Mouse (Mus musculus) brain, embryonic 14.5 days (tissue): Measurements from ENCODE around the gene Elmod1.

Experiments
- CTCF ChIP-seq: fragments of 200-500 bp; IDR thresholded peaks from 2 replicates; pipeline ENCODE4 v1.5.1; 2012; ENCODE audit warnings: inconsistent platforms, mild to moderate bottlenecking, moderate library complexity, borderline replicate concordance; ENCODE audit not compliant: insufficient read depth, insufficient read length; ENCODE audit errors: extremely low read depth
- POLR2A ChIP-seq: fragments of 200-500 bp; IDR thresholded peaks from 2 replicates; pipeline ENCODE4 v1.6.1; 2012; ENCODE audit warnings: mild to moderate bottlenecking, inconsistent platforms, borderline replicate concordance; ENCODE audit not compliant: poor library complexity, insufficient read depth, insufficient read length, severe bottlenecking; ENCODE audit errors: extremely low read depth

DNA sequence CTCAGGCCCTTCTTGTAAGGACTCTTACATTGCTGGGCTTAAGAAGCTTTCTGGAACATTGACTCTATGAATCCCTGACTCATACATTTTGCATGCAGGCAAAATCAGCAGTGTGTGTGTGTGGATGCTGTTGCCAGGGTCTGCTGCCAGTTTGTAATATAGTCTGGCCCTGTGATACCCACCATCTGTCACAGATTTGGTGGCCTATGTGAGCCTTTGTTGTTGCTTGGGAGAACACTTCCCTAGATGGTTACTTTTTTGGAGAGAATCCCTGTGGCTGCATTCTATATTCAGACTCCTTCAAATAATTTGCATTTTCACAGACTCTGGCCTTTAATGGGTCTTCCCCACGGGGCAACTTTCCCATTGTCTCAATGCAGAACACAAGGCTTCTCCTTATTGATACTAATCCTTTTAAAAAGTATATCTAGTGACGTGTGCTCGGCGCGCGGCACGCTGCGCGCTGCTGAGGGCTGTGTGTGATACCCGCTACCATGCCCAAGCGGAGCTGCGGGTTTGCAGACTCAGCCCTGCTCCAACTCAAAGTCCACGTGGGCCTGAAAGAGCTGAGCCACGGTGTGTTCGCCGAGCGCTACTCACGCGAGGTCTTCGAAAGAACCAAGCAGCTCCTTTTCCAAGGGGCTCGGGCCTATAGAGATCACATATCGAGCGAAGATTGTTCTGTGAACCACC lies 91.4 kb downstream of the Elmod1 start:
- TF ChIP-seq CTCF (no peak), POLR2A (no peak)
